Mouse (Mus musculus): Measurements from ENCODE around the gene Tmem60.
A peak's percentile ranks its signal among the peaks of the same experiment; 100 is the strongest.

Tmem60 gene

GRCm38 (mm10) chr5:20911741-20912140 lies 29.8 kb downstream of the Tmem60 start:
- DNase-seq (ENCODE audit: low read depth): no peak

- DNase-seq (ENCODE audit: low read depth): peak; percentile 88
These were observed 31.6 kb downstream of the Tmem60 start for GRCm38 (mm10) chr5:20913372-20914275.

GRCm38 (mm10) chr5:20918967-20919366 lies 37.0 kb downstream of the Tmem60 start:
- DNase-seq (ENCODE audit: low read depth): no peak

GRCm38 (mm10) chr5:20919566-20919965 lies 37.6 kb downstream of the Tmem60 start:
- DNase-seq (ENCODE audit: low read depth): no peak

- no peak for DNase-seq (ENCODE audit: low read depth)
These were observed 42.6 kb downstream of the Tmem60 start for GRCm38 (mm10) chr5:20924608-20925007.

- no peak for DNase-seq (ENCODE audit: low read depth)
These were observed 43.5 kb downstream of the Tmem60 start for GRCm38 (mm10) chr5:20925451-20925850.

GRCm38 (mm10) chr5:20929669-20930151 lies 47.7 kb downstream of the Tmem60 start:
- DNase-seq (ENCODE audit: low read depth): no peak

- DNase-seq (ENCODE audit: low read depth): no peak
These were observed 48.4 kb downstream of the Tmem60 start for GRCm38 (mm10) chr5:20930430-20930829.

GRCm38 (mm10) chr5:20931300-20931699 lies 49.3 kb downstream of the Tmem60 start:
- no peak for DNase-seq (ENCODE audit: low read depth)

GRCm38 (mm10) chr5:20932585-20932984 lies 50.6 kb downstream of the Tmem60 start:
- DNase-seq (ENCODE audit: low read depth): no peak

- DNase-seq (ENCODE audit: low read depth): no peak
These were observed 53.9 kb downstream of the Tmem60 start for GRCm38 (mm10) chr5:20935934-20936333.

All from naive thymus-derived CD4-positive, alpha-beta T cell, adult 2 months (primary cell).